Mouse (Mus musculus) stomach, postnatal 0 days (tissue): ENCODE data around the gene Asb6. TPM values are rescaled to one million over a fixed set of nuclear protein-coding genes. Genes with fewer than 3 reads are reported as not detected.

Source experiments
- ATAC-seq: fragments of 200-750 bp; cut with Nextera tagmentation; 2 replicates; pipeline ENCODE4 v1.8.0; 2017; ENCODE audit not compliant: low FRiP score, low TSS enrichment
- DNase-seq: peaks from one replicate; pipeline ENCODE4 v3.0.0-alpha.2; 2016; ENCODE audit warnings: low spot score
- H3K27ac ChIP-seq: fragments of 300-500 bp; sonication (generic); replicated peaks from 2 replicates; pipeline ENCODE4 v1.5.1; 2014; ENCODE audit warnings: mild to moderate bottlenecking, control low read depth
- H3K27me3 ChIP-seq: fragments of 300-500 bp; sonication (generic); 2 replicates; pipeline ENCODE4 v1.6.1; 2014; ENCODE audit warnings: low read length; ENCODE audit not compliant: control insufficient read depth, insufficient read depth
- H3K36me3 ChIP-seq: fragments of 300-500 bp; sonication (generic); 2 replicates; pipeline ENCODE4 v1.6.1; 2014; ENCODE audit warnings: low read length, mixed read lengths; ENCODE audit not compliant: control insufficient read depth, insufficient read depth
- H3K4me1 ChIP-seq: fragments of 300-500 bp; sonication (generic); replicated peaks from 2 replicates; pipeline ENCODE4 v1.6.1; 2014; ENCODE audit warnings: antibody characterized with exemption; ENCODE audit not compliant: control insufficient read depth, insufficient read depth
- H3K4me2 ChIP-seq: fragments of 300-500 bp; sonication (generic); replicated peaks from 2 replicates; pipeline ENCODE4 v1.6.1; 2014; ENCODE audit warnings: low read depth, mild to moderate bottlenecking, control low read depth, moderate library complexity
- H3K4me3 ChIP-seq: fragments of 300-500 bp; sonication (generic); 2 replicates; pipeline ENCODE4 v1.5.1; 2014; ENCODE audit warnings: low read depth, low read length, control low read depth
- H3K9ac ChIP-seq: fragments of 300-500 bp; sonication (generic); 2 replicates; pipeline ENCODE4 v1.6.1; 2014; ENCODE audit warnings: mild to moderate bottlenecking, low read length, control low read depth, mixed read lengths
- H3K9me3 ChIP-seq: fragments of 300-500 bp; sonication (generic); 2 replicates; pipeline ENCODE4 v1.6.1; 2016; ENCODE audit warnings: low read length; ENCODE audit not compliant: control insufficient read depth
- CTCF ChIP-seq: IDR thresholded peaks from 2 replicates; pipeline ENCODE4 v1.5.1; 2016; ENCODE audit warnings: antibody characterized with exemption, low read depth, mild to moderate bottlenecking, moderate library complexity
- EP300 ChIP-seq: optimal IDR thresholded peaks from 2 replicates; pipeline ENCODE3; 2016; ENCODE audit warnings: antibody characterized with exemption
- WGBS: fragments of 180-500 bp; shearing (Covaris S2); extraction: QIAGEN DNeasy Blood & Tissue Kit; methylation state at CpG from one replicate; pipeline ENCODE4 v1.1.7; 2014; 5-methylcytosine and 5-hydroxymethylcytosine counted together
- polyA plus RNA-seq: library from polyadenylated mRNA; unstranded; fragments of >200 nt; fragmentation: Nextera tagmentation; extraction: Ambion mirVana; gene quantifications from 2 replicates; pipeline ENCODE4 v1.2.1, GENCODE M21; 2015

Gene Asb6
- polyA plus RNA-seq, 1 experiment from 2014 or later, result 17.2 TPM

DNA sequence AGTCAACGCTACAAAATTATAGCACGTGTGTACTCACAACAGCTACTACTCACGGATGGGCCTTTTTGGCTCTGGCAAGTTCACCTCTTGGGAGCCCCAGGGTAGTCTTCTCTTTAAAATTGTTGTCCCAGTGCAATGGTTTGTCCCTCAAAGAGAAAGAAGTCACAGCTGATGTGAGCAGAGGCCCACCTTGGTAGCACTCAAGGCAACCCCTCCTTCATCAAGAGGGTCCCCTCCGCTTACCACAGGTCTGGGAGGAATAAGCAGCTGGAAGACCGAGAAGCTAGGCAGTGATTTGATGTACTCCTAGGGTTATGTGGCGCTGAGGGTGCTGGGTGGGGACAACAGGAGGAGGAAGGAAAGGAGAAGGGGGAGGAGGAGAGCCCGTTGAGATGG, 29.5 kb downstream of the Asb6 start:
- peak overlapping the region; percentile 90 for H3K4me2 ChIP-seq
- WGBS, result 41% methylated on average over 7 of the region's 7 CpGs

DNA sequence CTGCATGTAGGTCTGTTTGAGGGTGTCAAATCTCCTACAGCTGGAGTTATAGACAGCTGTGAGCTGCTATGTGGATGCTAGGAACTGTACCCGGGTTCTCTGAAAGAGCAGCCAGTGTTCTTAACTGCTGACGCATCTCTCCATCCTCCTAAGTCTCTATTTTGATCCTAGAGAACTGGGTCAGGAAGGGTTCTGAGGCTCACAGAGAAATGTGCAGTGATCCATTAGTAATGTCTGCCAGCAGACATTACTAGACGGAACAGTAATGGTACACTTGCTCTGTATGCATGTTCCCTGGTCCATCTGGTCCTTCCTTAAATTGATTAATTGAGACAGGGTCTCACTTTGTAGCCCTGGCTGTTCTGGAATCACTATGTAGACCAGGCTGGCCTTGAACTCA, 30.7 kb downstream of the Asb6 start:
- H3K9me3 ChIP-seq, result no peaks in the 10 kb centered on the region
- no peak overlapping the region for H3K4me2 ChIP-seq
- no peak overlapping the region for H3K27ac ChIP-seq
- no peaks in the 10 kb centered on the region; the same call in 1 of the 2 replicates for H3K27me3 ChIP-seq
- peaks cover 5% of the 10 kb centered on the region for H3K4me1 ChIP-seq
- WGBS, result 72% methylated on average over 3 of the region's 3 CpGs
- no peak overlapping the region for H3K9ac ChIP-seq
- DNase-seq, result no peak
- TF ChIP-seq EP300, result no peak
- TF ChIP-seq CTCF, result no peak
- H3K4me3 ChIP-seq, result no peak overlapping the region
- no peaks in the 10 kb centered on the region for H3K36me3 ChIP-seq
- no peak for ATAC-seq

More for the DNA sequence above, 29.5 kb downstream of the Asb6 start:
- Histone ChIP-seq H3K4me3 (peak overlapping the region; percentile 48), H3K27me3 (no peaks in the 10 kb centered on the region; the same call in 1 of the 2 replicates), H3K9ac (no peak overlapping the region), H3K36me3 (no peaks in the 10 kb centered on the region), H3K9me3 (no peaks in the 10 kb centered on the region), H3K27ac (no peak overlapping the region), H3K4me1 (peaks cover 5% of the 10 kb centered on the region)
- ATAC-seq, result 0 out of 2 replicates have a peak, but pooled peaks have one; percentile 0
- DNase-seq, result no peak
- TF ChIP-seq EP300 (no peak), CTCF (no peak)

DNA sequence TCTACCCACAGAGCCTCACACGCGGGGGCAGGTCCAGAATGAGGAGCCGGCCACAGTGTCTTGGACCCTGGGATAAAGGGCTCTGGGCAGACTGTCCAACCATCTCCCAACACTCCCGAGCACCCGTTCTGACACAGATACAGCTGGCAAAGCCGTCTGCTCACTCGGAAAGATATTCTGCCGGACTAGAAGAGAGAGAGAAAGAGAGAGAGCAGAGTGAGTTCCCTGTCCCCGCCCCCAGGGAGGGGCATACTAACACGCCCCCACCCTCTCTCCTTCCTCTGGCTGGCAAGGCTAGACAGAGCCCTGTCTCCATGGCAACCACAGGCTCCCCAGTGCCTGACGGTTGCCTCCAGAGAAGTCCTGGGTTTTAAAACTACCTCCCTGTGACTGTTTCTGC, 33.8 kb downstream of the Asb6 start:
- 8% methylated on average over 11 of the region's 11 CpGs for WGBS
- Histone ChIP-seq H3K4me3 (no peak overlapping the region), H3K27me3 (no peaks in the 10 kb centered on the region; the same call in 1 of the 2 replicates), H3K9ac (no peak overlapping the region), H3K27ac (0 out of 2 replicates have a peak overlapping the region, but pooled peaks have one; percentile 13), H3K4me2 (peak overlapping the region; percentile 21), H3K4me1 (peaks cover 5% of the 10 kb centered on the region), H3K9me3 (no peaks in the 10 kb centered on the region), H3K36me3 (no peaks in the 10 kb centered on the region)
- ATAC-seq, result peak; percentile 46; the same call in 1 of the 2 replicates
- TF ChIP-seq CTCF, result no peak; the same call in 1 of the 2 replicates
- no peak for TF ChIP-seq EP300
- DNase-seq, result peak; percentile 74

DNA sequence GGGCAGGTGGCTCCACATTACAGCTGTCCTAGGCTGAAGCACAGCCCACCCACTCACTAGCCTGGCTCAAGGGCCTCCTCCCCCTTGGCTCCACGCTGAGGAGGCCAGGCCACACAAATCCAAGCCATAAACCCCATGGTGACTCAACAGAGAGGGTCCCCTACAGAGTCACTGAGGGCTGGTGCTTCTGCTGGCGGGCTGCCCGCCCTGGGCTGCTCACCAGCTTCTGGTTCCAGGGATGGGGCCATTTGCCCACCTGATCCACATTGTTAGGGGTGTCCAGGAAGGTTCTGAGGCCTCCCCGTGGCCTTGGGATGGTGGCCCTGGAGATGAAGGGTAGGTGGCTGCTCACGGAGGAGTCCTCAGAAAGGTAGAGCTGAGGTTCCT, 34.3 kb downstream of the Asb6 start:
- DNase-seq, result no peak
- Histone ChIP-seq H3K4me1 (peaks cover 5% of the 10 kb centered on the region; the same call in 1 of the 2 replicates), H3K27ac (0 out of 2 replicates have a peak overlapping the region, but pooled peaks have one; percentile 13), H3K9me3 (no peaks in the 10 kb centered on the region), H3K9ac (no peak overlapping the region), H3K36me3 (no peaks in the 10 kb centered on the region), H3K4me2 (peak overlapping the region; percentile 21; the same call in 1 of the 2 replicates), H3K4me3 (no peak overlapping the region), H3K27me3 (no peaks in the 10 kb centered on the region; the same call in 1 of the 2 replicates)
- TF ChIP-seq CTCF (no peak), EP300 (no peak)
- WGBS, result 71% methylated on average over 5 of the region's 5 CpGs
- no peak for ATAC-seq

DNA sequence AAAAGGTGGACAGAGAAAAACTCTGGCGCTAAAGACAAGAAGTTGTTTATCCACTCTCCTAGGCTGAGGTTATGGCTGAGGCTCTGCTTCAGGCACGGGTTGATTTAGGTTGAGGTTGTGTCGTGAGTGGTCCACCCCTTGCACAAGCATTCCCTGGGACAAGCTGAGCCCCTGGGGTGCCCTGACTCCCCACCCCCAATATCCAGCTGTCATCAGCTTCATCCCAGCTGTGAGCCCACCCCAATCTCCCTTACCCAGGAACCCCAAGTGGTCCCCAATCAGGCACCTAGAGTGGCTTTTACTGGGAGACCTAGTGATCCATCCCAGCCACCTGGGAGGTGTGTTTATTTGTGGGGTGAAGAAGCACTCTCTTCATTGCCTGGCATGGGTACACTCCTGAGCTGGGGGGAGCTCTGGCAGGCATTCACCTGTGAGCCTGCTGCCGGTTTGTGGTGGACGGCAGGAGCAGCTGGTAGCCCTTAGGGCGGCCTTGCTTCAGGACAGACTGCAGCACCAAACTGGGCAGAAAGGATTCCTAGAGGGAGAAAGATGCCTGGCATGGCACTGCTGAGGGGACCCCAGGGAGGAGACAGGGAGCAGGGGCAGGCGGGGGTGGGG, 34.8 kb downstream of the Asb6 start:
- H3K27ac ChIP-seq, result no peak overlapping the region
- H3K9me3 ChIP-seq, result no peaks in the 10 kb centered on the region
- 80% methylated on average over 7 of the region's 7 CpGs for WGBS
- TF ChIP-seq EP300 (no peak), CTCF (no peak)
- H3K36me3 ChIP-seq, result no peaks in the 10 kb centered on the region
- DNase-seq (no peak), ATAC-seq (0 out of 2 replicates have a peak, but pooled peaks have one; percentile 1)
- peak overlapping the region; percentile 50; the same call in 1 of the 2 replicates for H3K9ac ChIP-seq
- H3K27me3 ChIP-seq, result no peaks in the 10 kb centered on the region; the same call in 1 of the 2 replicates
- H3K4me3 ChIP-seq, result peak overlapping the region; percentile 34; the same call in 1 of the 2 replicates
- H3K4me1 ChIP-seq, result peaks cover 5% of the 10 kb centered on the region; the same call in 1 of the 2 replicates
- peak overlapping the region; percentile 62 for H3K4me2 ChIP-seq
